Mouse (Mus musculus) liver, adult 2 months (tissue): Measurements from ENCODE around the gene Mtfmt.

ENCODE experiments used
- CTCF ChIP-seq: fragments of 200-500 bp; IDR thresholded peaks from 2 replicates; pipeline ENCODE4 v1.5.1; 2011; ENCODE audit warnings: low read depth, low read length, control low read depth
- POLR2A ChIP-seq: fragments of 200-500 bp; IDR thresholded peaks from 2 replicates; pipeline ENCODE4 v1.6.1; 2011; ENCODE audit warnings: low read length, control low read depth; ENCODE audit not compliant: insufficient read depth; ENCODE audit errors: extremely low read depth

DNA sequence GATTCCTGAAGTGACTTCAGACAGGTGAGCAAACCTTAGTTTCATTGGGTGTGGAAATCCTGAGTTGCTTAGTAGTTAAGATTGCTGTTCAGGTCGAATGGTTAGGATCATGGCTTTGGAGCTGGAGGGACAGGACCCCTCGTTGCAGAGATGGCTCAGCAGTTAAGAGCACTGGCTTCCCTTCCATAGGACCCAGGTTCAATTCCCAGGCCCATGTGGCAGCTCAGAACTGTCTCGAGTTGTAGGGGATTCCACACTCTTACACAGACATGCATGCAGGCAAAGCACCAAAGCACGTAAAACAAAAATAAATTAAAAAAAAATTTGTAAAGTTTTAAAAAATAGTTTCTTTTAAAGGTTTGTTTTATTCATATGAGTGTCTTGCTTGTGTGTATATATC, 371 bp upstream of the Mtfmt start:
- TF ChIP-seq CTCF = no peak
- TF ChIP-seq POLR2A = no peak
